Mouse (Mus musculus) monocyte, adult 5-6 weeks (primary cell): ENCODE data around the gene Olfr1506. TPM values are rescaled to one million over a fixed set of nuclear protein-coding genes. Genes with fewer than 3 reads are reported as not detected.
"Not testable (repeated sequence)": the region's sequence is repeated elsewhere in the genome, so short reads cannot be mapped to it uniquely, and the experiment has no call there.

Experiments used
- ATAC-seq: fragments of 153-309, 156-312 bp; replicated peaks from 2 replicates; pipeline ENCODE4 v1.8.0; 2017; ENCODE audit warnings: mild to moderate bottlenecking; ENCODE audit not compliant: low TSS enrichment, insufficient number of reproducible peaks, severe bottlenecking, poor library complexity, low FRiP score
- total RNA-seq: library from RNA; stranded (forward); fragments of 200-1000, 200-491, 200-594 nt; gene quantifications from 3 replicates; pipeline ENCODE4 v1.2.3, GENCODE M21; 2017

Olfr1506 gene
- not detected in 3 replicates for total RNA-seq

- ATAC-seq: not testable (repeated sequence)
Observed at GRCm38 (mm10) chr2:90224393-90224792, at the start of gene Olfr1506. TSS of gene Olfr1506 (minus strand) at chr2:90224493.

- no peak for ATAC-seq
Observed at GRCm38 (mm10) chr2:90270932-90271331, 46.6 kb upstream of the Olfr1506 start, which contains the start of gene Olfr1271. TSS of gene Olfr1271 (minus strand) at chr2:90271032.

GRCm38 (mm10) chr2:90257492-90257891 is 33.2 kb upstream of the Olfr1506 start, which contains the start of gene Olfr142:
TSS of gene Olfr142 (minus strand) at chr2:90257592.
- no peak for ATAC-seq

- ATAC-seq: not testable (repeated sequence)
Observed at GRCm38 (mm10) chr2:90199606-90200005, 24.7 kb downstream of the Olfr1506 start.

- not testable (repeated sequence) for ATAC-seq
Observed at GRCm38 (mm10) chr2:90195285-90195684, 29.0 kb downstream of the Olfr1506 start.

- peak; percentile 74 for ATAC-seq
Observed at GRCm38 (mm10) chr2:90194750-90195149, 29.5 kb downstream of the Olfr1506 start.

GRCm38 (mm10) chr2:90187082-90187481 is 37.2 kb downstream of the Olfr1506 start:
- ATAC-seq: peak; percentile 68; the same call in 1 of the 2 replicates

GRCm38 (mm10) chr2:90186082-90186481 is 38.2 kb downstream of the Olfr1506 start:
- ATAC-seq: not testable (repeated sequence)

Other genes with a start within 250 kb of the Olfr1506 start
- not detected in 3 replicates for gene Olfr1261, start 233.3 kb downstream of the Olfr1506 start, total RNA-seq
- gene Olfr1262, start 224.3 kb downstream of the Olfr1506 start, total RNA-seq: not detected in 3 replicates
- not detected in 3 replicates for gene Olfr1263, start 212.4 kb downstream of the Olfr1506 start, total RNA-seq
- not detected in 3 replicates for gene Olfr1264, start 198.9 kb downstream of the Olfr1506 start, total RNA-seq
- not detected in 3 replicates for gene Olfr1265, start 189.2 kb downstream of the Olfr1506 start, total RNA-seq
- not detected in 3 replicates for gene Olfr140, start 160.9 kb downstream of the Olfr1506 start, total RNA-seq
- not detected in 3 replicates for gene Olfr1269, start 103.1 kb downstream of the Olfr1506 start, total RNA-seq
- gene Olfr32, start 82.2 kb downstream of the Olfr1506 start, total RNA-seq: not detected in 3 replicates
- gene Olfr1270, start 71.4 kb downstream of the Olfr1506 start, total RNA-seq: not detected in 3 replicates
- not detected in 3 replicates for gene Olfr142, start 33.1 kb upstream of the Olfr1506 start, total RNA-seq
- gene Olfr1271, start 46.5 kb upstream of the Olfr1506 start, total RNA-seq: not detected in 3 replicates
- not detected in 3 replicates for gene Olfr1272, start 68.3 kb upstream of the Olfr1506 start, total RNA-seq
- 0.39 TPM in 1 of 3 replicates, not detected in the others for gene Gm13769, start 97.7 kb upstream of the Olfr1506 start, total RNA-seq
- gene Olfr1274-ps, start 174.2 kb upstream of the Olfr1506 start, total RNA-seq: not detected in 3 replicates